Mouse (Mus musculus): Measurements from ENCODE around the gene Gm2888.
A peak's percentile ranks its signal among the peaks of the same experiment; 100 is the strongest.
"Not testable (repeated sequence)": the region's sequence is repeated elsewhere in the genome, so short reads cannot be mapped to it uniquely, and the experiment has no call there.

The Gm2888 gene

GRCm38 (mm10) chr14:3029702-3030101 lies at the start of gene Gm2888:
TSS of gene Gm2888 (plus strand) at chr14:3030002.
- not testable (repeated sequence) for DNase-seq

GRCm38 (mm10) chr14:3048727-3049512 lies 19.1 kb downstream of the Gm2888 start, which contains the start of gene Gm2897:
TSS of gene Gm2897 (plus strand) at chr14:3049285.
- peak; percentile 4 for DNase-seq

- DNase-seq = peak; percentile 10
Measured at GRCm38 (mm10) chr14:3049513-3049800, 19.7 kb downstream of the Gm2888 start.

GRCm38 (mm10) chr14:3050087-3050486 lies 20.3 kb downstream of the Gm2888 start:
- peak; percentile 14 for DNase-seq

Measured in lung, postnatal 36 days (tissue).